Mouse (Mus musculus): Measurements from ENCODE around the gene Ttll5. TPM values are rescaled to one million over a fixed set of nuclear protein-coding genes. Genes with fewer than 3 reads are reported as not detected.

Gene Ttll5
- total and polyA plus RNA-seq, 2 experiments from 2014 or later, result 6.3 to 16.8 TPM

GRCm38 (mm10) chr12:85986540-85987443, 162.3 kb downstream of the Ttll5 start:
- peak overlapping the region; percentile 31; the same call in 1 of the 2 replicates for H3K27ac ChIP-seq (ENCODE audit: low read depth)

GRCm38 (mm10) chr12:85987444-85987889, 163.0 kb downstream of the Ttll5 start:
- Histone ChIP-seq H3K9me3 (replicated peaks; ENCODE audit: control insufficient read depth, low read length) (no peaks in the 10 kb centered on the region), H3K27me3 (ENCODE audit: control insufficient read depth, insufficient read depth, low read length) (no peaks in the 10 kb centered on the region), H3K4me1 (ENCODE audit: control insufficient read depth, insufficient read depth) (peaks cover 27% of the 10 kb centered on the region), H3K4me3 (ENCODE audit: low read depth, low read length) (no peak overlapping the region), H3K9ac (replicated peaks; ENCODE audit: low read depth, low read length) (no peak overlapping the region), H3K4me2 (ENCODE audit: low read depth, low read length) (no peak overlapping the region), H3K27ac (ENCODE audit: low read depth) (no peak overlapping the region), H3K36me3 (replicated peaks; ENCODE audit: control insufficient read depth, insufficient read depth, low read length) (no peaks in the 10 kb centered on the region)
- no peak for DNase-seq (ENCODE audit: low spot score)
- no peak for ATAC-seq (ENCODE audit: insufficient read depth, low read depth)
- TF ChIP-seq CTCF (IDR thresholded peaks at IDR 0.05; ENCODE audit: low read depth) (no peak), EP300 (IDR thresholded peaks at IDR 0.05; ENCODE audit: low read depth) (no peak)
- WGBS, result 85% methylated on average over 5 of the region's 5 CpGs

More at GRCm38 (mm10) chr12:85986540-85987443, 162.3 kb downstream of the Ttll5 start:
- no peaks in the 10 kb centered on the region for H3K9me3 ChIP-seq (replicated peaks; ENCODE audit: control insufficient read depth, low read length)
- H3K27me3 ChIP-seq (ENCODE audit: control insufficient read depth, insufficient read depth, low read length), result no peaks in the 10 kb centered on the region
- H3K4me2 ChIP-seq (ENCODE audit: low read depth, low read length), result no peak overlapping the region
- H3K4me3 ChIP-seq (ENCODE audit: low read depth, low read length), result no peak overlapping the region
- 44% methylated on average over 13 of the region's 13 CpGs for WGBS
- TF ChIP-seq EP300 (IDR thresholded peaks at IDR 0.05; ENCODE audit: low read depth) (no peak), CTCF (IDR thresholded peaks at IDR 0.05; ENCODE audit: low read depth) (no peak)
- peaks cover 24% of the 10 kb centered on the region for H3K4me1 ChIP-seq (ENCODE audit: control insufficient read depth, insufficient read depth)
- DNase-seq (ENCODE audit: low spot score), result no peak
- H3K9ac ChIP-seq (replicated peaks; ENCODE audit: low read depth, low read length), result no peak overlapping the region
- ATAC-seq (ENCODE audit: insufficient read depth, low read depth), result 0 out of 2 replicates have a peak, but pooled peaks have one; percentile 14
- no peaks in the 10 kb centered on the region for H3K36me3 ChIP-seq (replicated peaks; ENCODE audit: control insufficient read depth, insufficient read depth, low read length)

GRCm38 (mm10) chr12:85988121-85988520, 163.7 kb downstream of the Ttll5 start:
- DNase-seq (ENCODE audit: low spot score), result no peak
- Histone ChIP-seq H3K4me3 (ENCODE audit: low read depth, low read length) (no peak overlapping the region), H3K36me3 (replicated peaks; ENCODE audit: control insufficient read depth, insufficient read depth, low read length) (no peaks in the 10 kb centered on the region), H3K9ac (replicated peaks; ENCODE audit: low read depth, low read length) (no peak overlapping the region), H3K27me3 (ENCODE audit: control insufficient read depth, insufficient read depth, low read length) (no peaks in the 10 kb centered on the region), H3K9me3 (replicated peaks; ENCODE audit: control insufficient read depth, low read length) (no peaks in the 10 kb centered on the region), H3K4me2 (ENCODE audit: low read depth, low read length) (no peak overlapping the region), H3K4me1 (ENCODE audit: control insufficient read depth, insufficient read depth) (peaks cover 27% of the 10 kb centered on the region), H3K27ac (ENCODE audit: low read depth) (no peak overlapping the region)
- WGBS, result 62% methylated on average over 4 of the region's 4 CpGs
- ATAC-seq (ENCODE audit: insufficient read depth, low read depth), result no peak
- TF ChIP-seq CTCF (IDR thresholded peaks at IDR 0.05; ENCODE audit: low read depth) (no peak), EP300 (IDR thresholded peaks at IDR 0.05; ENCODE audit: low read depth) (no peak)

GRCm38 (mm10) chr12:85988818-85989377, 164.4 kb downstream of the Ttll5 start:
- no peak overlapping the region for H3K27ac ChIP-seq (ENCODE audit: low read depth)
- no peak overlapping the region for H3K4me2 ChIP-seq (ENCODE audit: low read depth, low read length)
- H3K27me3 ChIP-seq (ENCODE audit: control insufficient read depth, insufficient read depth, low read length), result no peaks in the 10 kb centered on the region
- H3K4me3 ChIP-seq (ENCODE audit: low read depth, low read length), result no peak overlapping the region
- WGBS, result 57% methylated on average over 4 of the region's 4 CpGs
- H3K9me3 ChIP-seq (replicated peaks; ENCODE audit: control insufficient read depth, low read length), result no peaks in the 10 kb centered on the region
- H3K36me3 ChIP-seq (replicated peaks; ENCODE audit: control insufficient read depth, insufficient read depth, low read length), result no peaks in the 10 kb centered on the region
- TF ChIP-seq CTCF (IDR thresholded peaks at IDR 0.05; ENCODE audit: low read depth) (no peak), EP300 (IDR thresholded peaks at IDR 0.05; ENCODE audit: low read depth) (no peak)
- no peak for DNase-seq (ENCODE audit: low spot score)
- no peak for ATAC-seq (ENCODE audit: insufficient read depth, low read depth)
- peaks cover 27% of the 10 kb centered on the region for H3K4me1 ChIP-seq (ENCODE audit: control insufficient read depth, insufficient read depth)
- no peak overlapping the region for H3K9ac ChIP-seq (replicated peaks; ENCODE audit: low read depth, low read length)

GRCm38 (mm10) chr12:85992013-85992837, 167.8 kb downstream of the Ttll5 start:
- no peak overlapping the region for H3K4me2 ChIP-seq (ENCODE audit: low read depth, low read length)
- H3K27ac ChIP-seq (ENCODE audit: low read depth), result peak overlapping the region; percentile 15; the same call in 1 of the 2 replicates
- H3K4me3 ChIP-seq (ENCODE audit: low read depth, low read length), result no peak overlapping the region
- peaks cover 11% of the 10 kb centered on the region; the same call in 1 of the 2 replicates for H3K4me1 ChIP-seq (ENCODE audit: control insufficient read depth, insufficient read depth)
- ATAC-seq (ENCODE audit: insufficient read depth, low read depth), result no peak
- H3K9ac ChIP-seq (replicated peaks; ENCODE audit: low read depth, low read length), result no peak overlapping the region
- TF ChIP-seq EP300 (IDR thresholded peaks at IDR 0.05; ENCODE audit: low read depth) (no peak), CTCF (IDR thresholded peaks at IDR 0.05; ENCODE audit: low read depth) (no peak)
- no peaks in the 10 kb centered on the region for H3K9me3 ChIP-seq (replicated peaks; ENCODE audit: control insufficient read depth, low read length)
- peaks cover 10% of the 10 kb centered on the region; the same call in 1 of the 2 replicates for H3K36me3 ChIP-seq (replicated peaks; ENCODE audit: control insufficient read depth, insufficient read depth, low read length)
- H3K27me3 ChIP-seq (ENCODE audit: control insufficient read depth, insufficient read depth, low read length), result no peaks in the 10 kb centered on the region
- WGBS, result 49% methylated on average over 7 of the region's 7 CpGs
- no peak for DNase-seq (ENCODE audit: low spot score)

Measured in heart, postnatal 0 days (tissue).